Mouse (Mus musculus): ENCODE measurements at regions not wholly inside any gene's neighbourhood (a gene's known extent, or its start where the extent isn't known, plus 50 kb on each side); places are given as distances from the start of the nearest gene placed in this dataset.

- DNase-seq: no peak
- Histone ChIP-seq H3K36me3 (no peaks in the 10 kb centered on the region), H3K9ac (no peak overlapping the region), H3K27me3 (no peaks in the 10 kb centered on the region), H3K4me1 (replicated peaks) (no peaks in the 10 kb centered on the region), H3K9me3 (replicated peaks) (no peaks in the 10 kb centered on the region; the same call in 1 of the 2 replicates), H3K4me2 (no peak overlapping the region), H3K4me3 (replicated peaks) (no peak overlapping the region), H3K27ac (no peak overlapping the region)
- ATAC-seq (ENCODE audit: low read depth): no peak
- 68% methylated on average over 20 of the region's 20 CpGs for WGBS (ENCODE audit: insufficient replicate concordance)
These were observed 76.4 kb upstream of the N4bp1 start for GRCm38 (mm10) chr8:86961218-86962195.

All from liver, embryonic 13.5 days (tissue).